18 mouse cellular contexts compared by ENCODE assay signal in the genomic region with DNA sequence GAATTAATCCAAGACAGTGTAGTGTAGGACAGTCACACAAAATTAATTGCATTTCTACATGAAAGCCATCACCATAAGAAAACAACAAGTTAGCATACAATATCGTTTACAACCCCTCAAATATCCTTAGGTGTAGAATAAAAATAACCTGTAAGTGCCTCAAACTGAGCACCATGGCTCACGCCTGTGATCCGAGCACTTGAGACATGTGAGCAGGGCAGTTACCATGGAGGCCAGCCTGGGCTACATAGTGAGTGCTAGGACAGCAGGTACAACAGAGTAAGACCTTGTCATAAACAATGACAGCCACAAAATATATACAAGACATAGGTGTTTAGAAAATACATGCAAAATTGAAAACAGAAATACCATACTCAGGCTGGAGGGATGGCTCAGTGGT.
DNase-seq lines count a peak whose midpoint lies in the region; ATAC-seq lines count a peak whose summit lies in the region.
"Had no signal": no experiment of that assay in that cellular context is flagged by ENCODE, and none has a peak within 500 bp of the region (broad histone marks: within the 10 kb centered on the region; RNA-seq: fewer than 3 reads in every experiment).

No protein-coding gene starts in this region.

- H3K4me3 ChIP-seq in midbrain, embryonic 11.5 days (ENCODE audit: low read depth, low read length) = no peak overlapping the region
- no peak overlapping the region for H3K4me3 ChIP-seq in midbrain, embryonic 13.5 days (replicated peaks)

- H3K9me3 ChIP-seq in midbrain, embryonic 11.5 days (ENCODE audit: control insufficient read depth, low read length) = no peaks in the 10 kb centered on the region
- H3K9me3 ChIP-seq in midbrain, embryonic 13.5 days = no peaks in the 10 kb centered on the region
- H3K9me3 ChIP-seq: G1E had no signal

- H3K4me2 ChIP-seq in midbrain, embryonic 11.5 days = no peak overlapping the region
- no peak overlapping the region for H3K4me2 ChIP-seq in midbrain, embryonic 13.5 days (replicated peaks)

- 93% methylated on average over 3 of the region's 3 CpGs for WGBS in midbrain, embryonic 11.5 days
- 97% methylated on average over 3 of the region's 3 CpGs for WGBS in midbrain, embryonic 13.5 days

- H3K4me1 ChIP-seq in midbrain, embryonic 11.5 days (ENCODE audit: control insufficient read depth, insufficient read depth, low read length) = no peaks in the 10 kb centered on the region; the same call in 1 of the 2 replicates
- peaks cover 4% of the 10 kb centered on the region for H3K4me1 ChIP-seq in midbrain, embryonic 13.5 days (replicated peaks)

- peak; percentile 66 for DNase-seq in heart, adult 11 months
- no peak for DNase-seq in heart, postnatal 25 days (ENCODE audit: low spot score)
- peak; percentile 68 for DNase-seq in midbrain, embryonic 11.5 days (ENCODE audit: low spot score, missing footprints)
- DNase-seq: adrenal gland, adult 2 months; adrenal gland, adult 8-10 months; adrenal gland, postnatal 10 days; adrenal gland, postnatal 14 days; adrenal gland, postnatal 25 days; adrenal gland, postnatal 36 days; B cell, adult 2 months; cerebellum, adult 11 months; cerebellum, adult 11-12 months; cerebellum, adult 18-20 months had no signal

- no peaks in the 10 kb centered on the region for H3K36me3 ChIP-seq in midbrain, embryonic 11.5 days (ENCODE audit: control insufficient read depth, insufficient read depth, low read length)
- H3K36me3 ChIP-seq in midbrain, embryonic 13.5 days = peaks cover 6% of the 10 kb centered on the region; the same call in 1 of the 2 replicates
- H3K36me3 ChIP-seq: G1E had no signal

- intact Hi-C loops in heart, postnatal 25 days (cut with DNase I) = no loop called here

- no peak overlapping the region for H3K27ac ChIP-seq in midbrain, embryonic 11.5 days (ENCODE audit: low read depth, low read length)
- no peak overlapping the region for H3K27ac ChIP-seq in midbrain, embryonic 13.5 days

- no peak overlapping the region for H3K9ac ChIP-seq in midbrain, embryonic 11.5 days (ENCODE audit: low read length)
- no peak overlapping the region for H3K9ac ChIP-seq in midbrain, embryonic 13.5 days (replicated peaks)

- no peaks in the 10 kb centered on the region for H3K27me3 ChIP-seq in midbrain, embryonic 11.5 days (ENCODE audit: control insufficient read depth, insufficient read depth, low read length)
- no peaks in the 10 kb centered on the region for H3K27me3 ChIP-seq in midbrain, embryonic 13.5 days

- no peak for ATAC-seq in midbrain, embryonic 11.5 days (ENCODE audit: low FRiP score)
- ATAC-seq in midbrain, embryonic 13.5 days = no peak
- ATAC-seq: activated CD4-positive, CD25-positive, alpha-beta regulatory T cell, adult 4 months; CD4-positive, CD25-positive, alpha-beta regulatory T cell, adult 4 months; Patski had no signal
